Mouse (Mus musculus) cortical plate, adult 2 months (tissue): ENCODE results near the gene Bbs9.

Source experiments
- CTCF ChIP-seq: fragments of 200-500 bp; IDR thresholded peaks from 2 replicates; pipeline ENCODE4 v1.5.1; 2011; ENCODE audit warnings: mild to moderate bottlenecking, control low read depth, low read length; ENCODE audit not compliant: insufficient read depth; ENCODE audit errors: extremely low read depth
- POLR2A ChIP-seq: fragments of 200-500 bp; IDR thresholded peaks from 2 replicates; pipeline ENCODE4 v1.6.1; 2011; ENCODE audit warnings: mild to moderate bottlenecking, low read length, control low read depth; ENCODE audit not compliant: insufficient read depth; ENCODE audit errors: extremely low read depth

- TF ChIP-seq CTCF (no peak), POLR2A (no peak)
Measured at GRCm38 (mm10) chr9:22935645-22936044, 460.1 kb downstream of the Bbs9 start.
